Mouse (Mus musculus): Measurements from ENCODE around the gene Lgi2.

Gene Lgi2

DNA sequence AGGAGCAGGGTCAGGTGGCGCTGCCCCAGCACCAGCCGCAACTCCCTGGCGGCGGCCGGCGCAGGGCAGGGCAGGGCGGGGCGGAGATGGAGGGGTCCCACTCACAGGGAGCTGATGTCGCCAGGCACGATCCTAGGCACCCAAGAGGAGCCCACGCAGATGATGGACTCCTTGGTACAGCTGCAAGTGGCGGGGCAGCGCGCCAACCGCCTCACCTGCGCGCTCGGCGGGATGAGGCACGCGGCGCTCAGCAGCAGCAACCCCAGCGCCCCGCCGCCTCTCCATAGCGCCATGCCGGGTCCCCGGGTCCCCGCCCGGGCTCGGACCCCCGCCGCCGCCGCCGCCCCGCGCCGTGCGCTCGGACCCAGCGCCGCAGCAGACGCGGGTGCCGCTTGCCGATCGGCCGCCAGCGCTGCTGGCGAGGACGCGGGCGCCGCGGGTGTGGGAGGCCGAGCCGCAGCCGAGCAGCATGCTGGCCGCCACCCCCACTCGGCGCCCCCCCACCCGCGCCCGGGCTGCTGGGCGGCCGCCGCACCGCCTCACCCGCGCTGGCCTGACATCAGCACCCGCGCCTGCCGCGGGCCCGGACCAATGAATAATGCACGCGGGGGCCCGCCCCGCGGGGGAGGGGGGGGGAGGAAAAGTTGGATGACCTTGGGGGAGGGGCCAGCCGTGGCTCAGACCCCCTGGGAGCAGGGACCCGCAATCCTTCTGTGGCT is at the start of gene Lgi2:
Gene Lgi2 (minus strand): TSS at position 650 of the 719 bp plus-strand sequence.
- no peak for DNase-seq (ENCODE audit: low read depth, low spot score)

DNA sequence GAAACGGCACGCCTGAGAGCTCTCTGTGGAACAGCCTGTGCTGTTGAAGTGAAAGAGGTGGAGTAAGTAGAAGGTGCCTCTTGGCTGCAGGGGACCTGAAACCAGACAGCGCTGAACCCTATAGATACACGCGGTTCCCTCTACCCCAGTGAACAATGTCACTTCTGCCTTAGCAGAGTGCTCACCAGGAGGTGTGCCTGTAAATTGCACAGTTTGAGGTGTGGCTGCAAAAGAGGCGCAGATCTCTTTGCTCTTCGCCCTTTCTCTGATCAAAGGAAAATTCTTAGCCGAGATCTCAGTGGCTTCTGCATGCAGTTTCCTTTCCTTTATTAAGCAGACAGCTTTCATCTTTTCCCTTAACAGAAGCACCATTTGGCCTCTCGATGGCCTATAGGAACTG is 49.2 kb upstream of the Lgi2 start:
- DNase-seq (ENCODE audit: low read depth, low spot score): no peak

DNA sequence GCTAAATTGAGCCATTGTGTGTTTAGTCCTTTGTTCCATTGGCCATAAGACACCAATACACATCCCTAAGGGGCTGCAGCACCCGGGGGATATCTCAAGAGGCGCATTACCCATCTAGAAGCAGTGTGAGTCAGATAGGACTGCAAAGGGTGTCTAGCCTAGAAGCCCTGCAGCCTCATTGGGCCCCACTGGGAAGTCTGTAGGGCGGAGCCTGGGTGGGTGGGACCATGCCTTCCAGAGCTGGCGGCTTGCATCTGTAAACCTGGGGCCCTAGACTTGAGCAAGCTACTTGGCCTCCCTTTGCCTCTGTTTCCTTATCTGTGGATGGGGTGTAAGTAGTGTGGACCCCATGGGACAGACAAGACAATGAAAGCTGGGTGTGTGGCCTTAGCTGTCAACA is 48.4 kb upstream of the Lgi2 start:
- no peak for DNase-seq (ENCODE audit: low read depth, low spot score)

DNA sequence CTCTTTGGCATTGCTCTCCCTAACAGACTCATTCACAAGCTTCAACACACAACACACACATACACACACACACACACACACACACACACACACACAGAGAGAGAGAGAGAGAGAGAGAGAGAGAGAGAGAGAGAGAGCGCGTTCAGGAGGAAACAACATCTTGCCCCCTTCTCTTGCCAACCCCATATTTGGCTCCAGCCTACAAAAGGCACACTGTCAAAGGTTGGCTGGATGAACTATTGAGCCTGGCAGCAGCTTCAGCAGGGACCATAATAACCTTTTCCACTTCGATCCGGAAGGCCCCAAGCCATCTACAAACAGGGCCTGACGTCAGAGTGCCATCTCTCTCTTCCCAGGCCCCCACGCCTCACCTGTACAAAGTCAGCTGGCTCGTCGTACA is 46.5 kb upstream of the Lgi2 start:
- no peak for DNase-seq (ENCODE audit: low read depth, low spot score)

DNA sequence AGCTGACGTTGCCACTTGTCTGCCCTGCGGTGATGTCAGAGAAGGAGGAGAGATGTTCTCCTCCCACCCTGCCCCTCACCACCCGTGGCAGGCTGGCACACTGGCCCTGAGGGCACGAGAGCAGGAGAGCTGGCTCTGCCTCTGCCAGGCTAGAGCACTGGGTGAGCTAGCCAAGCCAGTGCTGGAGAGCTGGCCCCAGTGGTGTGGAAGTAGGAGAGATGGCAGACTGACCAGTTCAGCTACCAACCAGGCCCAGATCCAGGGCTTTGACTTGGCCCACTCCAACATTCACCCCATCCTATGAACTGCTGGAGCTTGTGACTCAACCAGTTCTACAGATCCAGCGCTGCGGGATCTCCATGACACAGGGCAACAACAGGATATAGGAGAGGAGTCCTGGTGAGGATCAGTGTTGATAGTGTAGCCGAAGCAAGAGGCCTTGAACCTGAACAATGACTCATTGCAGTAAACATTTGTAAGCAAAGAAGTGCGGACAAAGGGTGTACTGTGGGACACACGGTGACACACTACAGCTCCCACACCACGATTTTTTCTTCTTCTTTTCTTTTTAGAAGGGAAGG is 45.1 kb upstream of the Lgi2 start:
- no peak for DNase-seq (ENCODE audit: low read depth, low spot score)

DNA sequence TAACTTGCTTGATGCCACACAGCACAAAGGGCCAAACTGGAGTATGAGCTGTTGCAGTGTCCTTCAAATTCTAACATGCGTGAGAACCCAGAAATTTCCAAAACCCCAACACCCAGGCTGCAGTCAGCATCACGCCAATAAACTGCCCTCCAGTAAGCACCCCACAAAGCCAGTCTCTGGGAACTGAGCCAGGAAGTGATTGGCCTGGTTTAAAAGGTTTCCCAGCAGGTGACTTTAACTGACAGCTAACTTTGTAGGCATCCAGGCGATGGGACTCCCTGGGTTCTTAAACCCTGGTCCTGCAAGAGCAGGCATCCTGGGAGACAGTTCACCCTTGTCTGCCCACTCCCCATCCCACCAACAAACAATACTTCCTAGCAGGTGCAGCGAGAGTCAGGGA is 44.0 kb upstream of the Lgi2 start:
- no peak for DNase-seq (ENCODE audit: low read depth, low spot score)

DNA sequence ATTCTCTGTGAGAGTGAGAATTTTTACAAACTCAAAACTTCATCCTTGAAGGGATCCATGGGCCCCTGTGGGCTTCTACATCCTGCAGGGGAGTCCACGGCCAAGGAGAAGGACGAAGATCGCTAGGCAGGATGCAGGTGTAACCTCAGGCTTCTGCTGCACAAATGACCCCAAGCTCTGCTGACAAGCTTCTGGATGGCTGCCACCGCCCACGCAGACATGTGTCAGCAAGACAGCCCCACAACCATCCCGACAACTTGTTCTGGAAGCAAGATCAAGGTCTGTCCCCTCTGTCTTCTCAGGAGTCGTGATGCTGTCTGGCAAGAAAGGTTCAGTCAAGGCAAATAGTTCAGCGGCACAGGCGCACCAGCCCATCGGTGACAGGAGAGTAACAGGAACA is 43.4 kb upstream of the Lgi2 start:
- DNase-seq (ENCODE audit: low read depth, low spot score): no peak

DNA sequence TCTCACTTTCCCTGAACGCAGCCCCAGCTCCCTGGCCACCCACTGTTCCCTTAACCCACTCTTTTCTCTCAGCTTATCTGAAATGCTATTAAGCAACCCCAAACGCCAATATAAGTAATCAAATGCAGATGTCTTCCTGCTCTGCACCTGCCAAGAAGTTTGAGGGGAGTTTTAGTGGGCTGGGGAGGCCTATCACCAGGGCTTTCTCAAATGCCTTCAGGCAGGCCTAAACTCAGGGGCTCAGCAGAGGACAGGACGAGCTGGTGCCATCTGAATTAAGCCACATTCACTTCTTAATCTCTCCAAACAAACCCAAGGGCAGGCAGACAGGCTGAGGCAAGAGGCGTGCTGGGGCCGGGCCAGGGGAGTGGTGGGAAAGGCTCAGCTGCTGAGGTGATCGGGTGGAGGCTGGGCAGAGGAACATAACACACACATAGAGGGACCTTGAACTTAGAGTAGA is 38.4 kb upstream of the Lgi2 start:
- DNase-seq (ENCODE audit: low read depth, low spot score): no peak

DNA sequence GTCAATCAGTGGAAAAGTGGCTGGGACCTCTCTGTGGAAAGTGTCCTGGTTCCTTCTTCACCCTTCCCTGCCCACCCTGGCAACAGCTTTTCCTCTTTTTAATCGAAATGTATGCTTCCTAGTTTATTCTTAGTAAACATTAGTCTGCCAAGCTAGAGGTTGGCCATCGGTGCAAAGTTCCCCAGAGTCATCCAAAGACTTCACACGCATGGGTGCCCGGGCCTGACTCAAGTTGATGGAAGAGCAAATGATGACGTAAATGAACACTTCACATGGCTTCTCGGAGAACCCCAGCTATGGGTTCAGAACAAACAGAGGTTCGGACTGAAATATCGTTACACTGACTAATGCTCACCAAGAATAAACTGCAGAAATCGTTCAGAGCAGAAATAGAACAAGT is 24.4 kb upstream of the Lgi2 start:
- DNase-seq (ENCODE audit: low read depth, low spot score): no peak

DNA sequence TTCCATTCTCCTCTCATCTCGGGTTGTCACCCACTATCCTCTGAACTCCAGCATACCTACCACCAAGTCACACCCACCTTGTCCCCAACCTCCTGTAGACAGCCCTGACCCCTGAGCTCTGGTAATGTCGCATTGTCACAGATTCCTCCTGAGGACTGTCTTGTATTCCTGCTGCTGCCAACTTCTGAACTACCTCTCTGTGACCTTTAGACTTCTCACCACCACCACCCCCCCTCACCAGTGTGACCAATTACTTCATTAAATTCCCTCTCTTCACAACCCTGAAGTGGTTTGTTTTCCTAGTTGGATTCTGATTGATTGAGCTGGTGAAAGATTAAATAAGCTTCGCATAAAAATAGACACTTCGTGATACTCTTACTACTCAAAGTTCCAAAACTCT is 22.4 kb upstream of the Lgi2 start:
- no peak for DNase-seq (ENCODE audit: low read depth, low spot score)

DNA sequence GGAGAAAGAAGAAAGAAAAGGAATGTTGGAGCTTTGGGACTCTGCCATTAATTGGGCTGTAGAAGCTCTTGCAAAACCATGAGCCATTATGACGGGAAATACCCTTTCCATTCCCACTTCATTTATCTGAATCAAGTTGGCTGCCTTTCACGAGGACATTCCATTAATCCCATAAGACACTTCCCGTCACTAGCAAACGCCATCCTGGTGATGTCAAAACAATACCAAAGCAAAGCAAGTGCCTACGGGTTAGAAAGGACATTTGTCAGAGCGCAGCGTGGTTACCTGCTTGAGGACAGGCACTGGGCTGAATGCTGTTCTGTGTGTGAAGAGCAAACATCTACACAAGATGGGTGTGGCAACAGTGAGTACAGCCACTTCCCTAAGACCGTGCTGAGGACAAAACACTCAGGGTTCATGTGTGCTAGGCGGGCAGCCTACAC is 21.1 kb upstream of the Lgi2 start:
- no peak for DNase-seq (ENCODE audit: low read depth, low spot score)

DNA sequence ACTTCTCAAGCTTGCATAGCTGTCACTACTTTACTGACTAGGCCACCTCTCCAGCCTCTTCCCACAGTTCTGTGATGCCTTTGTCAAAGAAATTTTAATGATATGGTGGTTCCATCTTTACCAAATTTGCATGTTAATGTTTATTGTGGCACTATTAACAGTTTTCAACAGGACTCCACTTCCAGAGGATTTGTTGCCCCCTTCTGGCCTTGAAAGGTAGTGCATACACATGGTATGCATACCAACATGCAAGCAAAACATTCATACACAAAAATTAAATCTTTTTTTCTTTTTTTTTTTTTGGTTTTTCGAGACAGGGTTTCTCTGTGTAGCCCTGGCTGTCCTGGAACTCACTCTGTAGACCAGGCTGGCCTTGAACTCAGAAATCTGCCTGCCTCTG is 6.3 kb upstream of the Lgi2 start:
- DNase-seq (ENCODE audit: low read depth, low spot score): no peak

DNA sequence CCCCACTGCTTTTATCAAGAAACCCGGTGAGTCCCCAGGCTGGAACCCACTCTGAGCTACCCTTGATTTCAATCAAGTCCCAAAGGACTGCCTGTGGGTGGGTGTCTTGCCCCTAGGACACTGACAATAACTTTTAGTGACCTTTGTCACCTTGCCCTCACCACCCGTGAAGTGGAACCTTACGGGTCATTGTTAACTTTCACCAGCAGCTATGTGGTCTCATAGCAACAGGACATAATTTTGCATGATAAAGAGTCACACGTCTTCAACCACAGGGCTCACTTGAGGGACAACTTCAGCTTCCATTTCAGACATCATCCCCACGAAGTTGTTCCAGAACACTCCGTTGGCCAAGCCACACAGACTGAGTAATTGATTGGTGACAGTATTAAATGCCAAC is 4.5 kb upstream of the Lgi2 start:
- DNase-seq (ENCODE audit: low read depth, low spot score): no peak

DNA sequence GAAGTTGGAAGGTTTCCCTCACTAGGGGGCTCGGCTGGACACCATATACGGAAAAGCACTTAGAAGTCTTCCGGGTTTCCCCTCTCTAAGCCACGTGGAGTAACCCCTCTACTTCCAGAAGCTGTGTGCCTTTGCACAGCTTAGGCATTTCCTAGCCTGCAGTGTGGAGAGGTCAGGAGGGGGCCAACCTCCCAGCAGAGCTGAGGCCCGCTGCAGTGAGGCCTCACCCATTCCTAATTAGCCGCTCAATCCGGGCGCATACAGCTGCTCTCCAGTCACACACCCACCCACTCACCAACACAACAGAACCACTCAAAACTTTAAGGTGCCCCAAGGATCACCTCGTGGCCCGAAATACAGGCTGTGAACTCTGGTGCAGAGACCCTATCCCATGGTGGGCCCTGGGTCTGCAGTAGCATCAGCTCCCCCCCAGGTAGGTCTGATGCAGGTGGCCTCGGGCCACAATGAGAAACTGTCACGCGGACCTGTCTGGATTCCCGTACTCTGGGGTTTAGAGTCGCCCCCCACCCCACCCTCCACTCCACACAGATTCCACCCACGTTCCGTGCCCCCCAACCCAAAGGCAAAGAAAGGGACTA is 949 bp downstream of the Lgi2 start:
- no peak for DNase-seq (ENCODE audit: low read depth, low spot score)

DNA sequence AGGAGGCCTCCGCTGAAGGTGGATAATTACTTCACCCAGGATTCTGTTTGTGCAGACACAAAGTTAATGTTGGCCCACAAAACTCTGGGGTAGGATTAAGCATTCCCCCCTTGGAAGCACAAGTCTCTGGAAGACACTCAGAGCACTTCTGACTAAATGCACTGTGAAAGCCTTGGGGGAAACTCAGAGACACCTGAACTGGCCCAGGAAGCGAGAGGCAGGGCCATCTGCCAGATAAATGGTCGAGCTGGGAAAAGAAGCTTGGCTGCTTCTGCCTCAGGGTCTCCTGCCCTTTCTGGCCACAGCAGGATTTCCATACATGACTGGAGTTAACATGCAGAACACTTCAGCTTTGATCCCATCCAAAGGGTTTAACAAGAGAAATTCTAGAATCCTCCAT is 1.9 kb downstream of the Lgi2 start:
- no peak for DNase-seq (ENCODE audit: low read depth, low spot score)

DNA sequence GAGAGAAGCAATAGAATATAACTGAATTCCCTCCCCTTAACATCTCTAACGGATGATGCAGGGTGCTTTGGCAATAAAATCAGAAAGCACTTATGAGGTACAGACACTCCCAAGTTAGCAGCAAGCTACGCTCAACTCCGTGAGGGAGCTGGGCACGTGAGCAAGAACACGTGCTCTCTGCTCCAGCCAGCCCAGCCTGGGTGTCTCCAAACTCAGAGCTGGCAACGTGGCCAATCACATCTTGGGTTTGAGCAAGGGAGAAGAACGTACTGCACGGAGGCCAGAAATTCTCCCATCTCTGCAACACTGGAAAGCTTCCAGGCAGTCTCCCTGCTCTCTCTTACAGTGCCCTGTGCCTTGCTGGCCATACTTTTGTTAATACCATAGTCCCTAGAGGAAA is 6.0 kb downstream of the Lgi2 start:
- DNase-seq (ENCODE audit: low read depth, low spot score): no peak

DNA sequence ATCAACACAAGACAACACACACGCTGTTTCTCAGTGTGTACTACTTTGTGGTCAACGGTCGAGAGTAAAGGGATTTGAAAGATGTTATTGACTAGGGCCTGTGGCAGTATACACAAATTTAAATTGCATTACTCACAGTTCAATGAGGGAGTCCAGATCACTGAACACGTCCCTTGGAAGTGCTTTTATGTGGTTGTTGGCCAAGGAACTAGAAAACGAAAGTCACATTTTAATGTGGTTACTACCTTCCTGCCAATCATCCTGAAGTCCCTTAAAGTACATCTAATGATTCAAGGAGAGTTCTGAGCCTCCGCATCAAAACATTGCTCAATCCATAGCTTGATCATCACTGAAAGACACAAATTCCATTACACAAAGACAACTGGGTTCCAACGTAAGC is 10.7 kb downstream of the Lgi2 start:
- no peak for DNase-seq (ENCODE audit: low read depth, low spot score)

DNA sequence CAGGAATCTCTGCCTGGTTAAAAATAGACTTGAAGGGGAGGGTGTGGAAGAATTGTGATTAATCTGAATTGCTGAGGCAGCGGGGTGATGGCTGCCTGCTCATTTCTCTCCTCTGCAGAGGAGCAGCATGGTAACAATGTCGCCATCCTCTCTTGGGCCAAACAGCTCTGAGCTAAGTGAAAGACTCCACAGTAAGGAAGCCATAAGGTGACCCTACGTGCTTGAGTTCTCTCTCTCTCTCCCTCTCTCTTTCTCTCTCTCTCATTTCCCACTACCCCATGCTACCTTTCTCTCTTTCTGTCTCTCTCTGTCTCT is 15.0 kb downstream of the Lgi2 start:
- DNase-seq (ENCODE audit: low read depth, low spot score): no peak

DNA sequence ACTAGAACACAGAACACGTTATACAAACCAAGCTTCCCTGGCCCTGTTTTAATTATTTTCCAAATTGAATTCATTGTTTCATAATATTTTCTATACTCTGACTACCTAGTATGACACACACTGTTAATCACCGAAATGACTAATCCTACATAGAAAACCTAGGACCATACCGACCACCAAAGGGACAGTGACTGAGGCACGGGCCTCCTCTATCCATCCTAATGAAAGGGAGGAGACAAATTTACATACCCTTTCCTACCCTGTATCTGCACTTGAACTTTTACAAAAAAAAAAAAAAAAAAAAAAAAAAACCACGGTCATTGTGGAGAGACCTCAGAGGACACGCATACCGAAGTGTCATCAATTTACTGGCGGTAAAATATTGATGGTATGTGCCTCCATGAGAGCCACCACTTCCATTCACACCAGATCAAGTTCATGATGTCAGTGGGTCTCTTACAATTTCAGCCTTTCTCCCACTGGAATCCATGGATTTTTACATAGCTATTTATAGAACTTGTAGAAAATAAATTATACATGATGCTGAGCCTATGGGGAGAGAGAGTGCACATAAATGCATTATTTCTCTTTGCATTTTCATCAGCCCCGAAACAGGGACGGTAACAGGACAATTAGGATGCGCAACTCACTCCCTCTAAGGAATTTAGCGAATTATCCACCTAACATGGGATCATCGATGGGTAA is 15.5 kb downstream of the Lgi2 start:
- no peak for DNase-seq (ENCODE audit: low read depth, low spot score)

DNA sequence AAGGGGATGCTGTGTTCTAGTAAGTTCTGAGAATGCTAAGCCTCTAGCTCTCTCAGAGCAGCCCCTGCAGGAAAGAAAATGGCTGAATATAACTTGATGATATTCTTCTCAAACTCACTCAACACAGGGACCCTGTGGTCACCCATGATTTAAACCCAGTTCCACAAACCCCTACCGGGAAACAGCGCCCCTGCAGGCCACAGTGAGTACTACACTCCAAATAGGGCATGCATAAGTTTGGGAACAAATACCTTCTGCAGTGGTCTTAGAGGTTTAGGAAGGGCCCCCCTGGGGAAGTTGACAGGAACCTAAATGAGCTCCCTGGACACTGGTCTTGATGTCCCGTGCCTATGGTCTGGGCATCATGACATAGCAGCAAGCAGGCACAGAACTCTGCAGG is 19.3 kb downstream of the Lgi2 start:
- no peak for DNase-seq (ENCODE audit: low read depth, low spot score)

DNA sequence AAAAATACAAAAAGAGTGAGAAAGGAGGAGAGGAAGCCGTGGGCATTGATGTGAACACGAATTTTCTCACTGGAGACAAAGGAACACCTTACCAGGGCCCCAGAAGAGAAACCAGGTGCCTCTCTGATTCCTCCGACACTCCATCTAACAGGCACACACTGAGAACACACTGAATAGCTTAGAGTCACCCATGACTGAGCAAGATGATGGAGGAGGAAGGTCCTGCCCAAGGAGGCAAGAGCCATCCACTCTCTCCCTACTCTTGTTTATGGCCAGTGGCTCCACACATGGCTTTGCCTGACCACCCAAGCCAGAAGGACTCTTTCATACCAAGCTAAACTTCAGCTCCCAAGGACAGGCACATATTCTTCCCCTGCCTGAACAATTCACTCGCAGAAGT is 22.5 kb downstream of the Lgi2 start:
- DNase-seq (ENCODE audit: low read depth, low spot score): no peak

DNA sequence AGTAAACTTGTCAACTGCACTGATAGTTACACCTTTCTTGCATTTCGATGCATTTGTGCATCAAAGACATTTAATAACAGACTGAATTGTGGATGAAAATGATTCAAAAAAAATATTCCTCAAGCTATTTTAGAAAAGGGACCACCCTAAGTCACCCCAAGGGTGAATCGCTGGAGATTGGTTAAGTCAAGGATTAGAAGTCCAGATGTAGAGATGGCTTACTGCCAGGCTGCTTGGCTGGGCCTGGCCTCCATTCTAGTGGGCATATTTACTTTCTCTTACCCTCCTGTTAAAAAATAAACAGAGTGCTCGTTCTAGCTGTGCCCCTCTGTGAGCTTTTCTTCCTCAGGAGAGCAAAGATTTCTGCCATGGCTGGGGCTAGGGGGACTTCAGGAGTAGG is 26.1 kb downstream of the Lgi2 start:
- no peak for DNase-seq (ENCODE audit: low read depth, low spot score)

DNA sequence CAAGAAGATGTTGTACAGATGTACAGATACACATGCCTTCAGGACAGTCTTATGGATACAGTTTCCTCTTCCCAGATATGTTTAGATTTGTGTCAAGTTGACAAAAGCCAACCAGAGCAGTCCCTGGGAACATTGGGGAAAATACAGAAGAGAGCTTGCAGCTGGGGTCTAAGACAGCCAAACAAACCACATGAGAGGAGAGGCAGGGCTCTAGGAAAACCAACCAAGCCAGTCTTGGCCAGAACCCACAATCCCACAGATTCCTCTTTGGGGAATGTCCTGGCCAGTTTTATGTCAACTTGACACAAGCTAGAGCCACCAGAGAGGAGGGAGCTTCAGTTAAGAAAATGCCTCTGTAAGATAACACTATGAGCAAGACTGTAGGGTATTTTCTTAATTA is 26.8 kb downstream of the Lgi2 start:
- no peak for DNase-seq (ENCODE audit: low read depth, low spot score)
